Mouse (Mus musculus): Measurements from ENCODE around the gene Trim80. TPM values are rescaled to one million over a fixed set of nuclear protein-coding genes. Genes with fewer than 3 reads are reported as not detected.

Trim80 gene
- polyA plus RNA-seq, 1 experiment = not detected

DNA sequence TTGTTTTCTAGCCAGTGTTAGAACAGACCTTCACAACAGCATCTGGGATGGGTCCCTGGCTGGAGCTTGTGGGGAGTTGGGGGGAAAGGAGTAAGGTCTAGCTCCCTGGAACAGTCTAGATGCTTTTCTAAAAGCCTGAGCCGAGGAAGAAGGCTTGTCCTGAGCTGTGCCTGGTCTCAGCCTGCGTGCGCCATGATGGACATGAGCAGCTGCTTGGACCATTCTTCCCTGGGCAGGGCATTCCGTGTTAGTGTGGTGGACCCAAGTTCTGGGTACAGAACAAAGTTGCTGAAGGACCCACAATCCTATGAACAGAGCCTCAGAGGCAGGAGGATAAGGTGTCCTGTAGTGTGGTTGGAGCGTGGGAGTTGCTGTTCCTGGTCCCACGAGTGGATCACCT is 9.8 kb upstream of the Trim80 start:
- Histone ChIP-seq H3K36me3 (ENCODE audit: control insufficient read depth, insufficient read depth) (peaks cover 44% of the 10 kb centered on the region), H3K79me2 (ENCODE audit: control insufficient read depth, insufficient read depth) (no peaks in the 10 kb centered on the region), H3K27me3 (ENCODE audit: control insufficient read depth, insufficient read depth, insufficient read length) (no peaks in the 10 kb centered on the region), H3K4me3 (ENCODE audit: insufficient read depth, poor library complexity, severe bottlenecking) (no peak overlapping the region), H3K79me3 (ENCODE audit: low read depth) (no peaks in the 10 kb centered on the region), H3ac (ENCODE audit: control insufficient read depth, insufficient read length, low read depth) (no peak overlapping the region)
- TF ChIP-seq MAX (IDR thresholded peaks at IDR 0.05) (no peak), USF1 (IDR thresholded peaks at IDR 0.05; ENCODE audit: low read depth) (no peak), FOSL1 (IDR thresholded peaks at IDR 0.05; ENCODE audit: insufficient read depth, low read length, poor library complexity, severe bottlenecking) (no peak), MYOD1 (IDR thresholded peaks at IDR 0.05; ENCODE audit: control insufficient read depth, insufficient read length, low read depth) (peak; percentile 51)

GRCm38 (mm10) chr11:115432814-115433213 is 7.5 kb upstream of the Trim80 start:
- H3K79me2 ChIP-seq (ENCODE audit: control insufficient read depth, insufficient read depth) = no peaks in the 10 kb centered on the region

DNA sequence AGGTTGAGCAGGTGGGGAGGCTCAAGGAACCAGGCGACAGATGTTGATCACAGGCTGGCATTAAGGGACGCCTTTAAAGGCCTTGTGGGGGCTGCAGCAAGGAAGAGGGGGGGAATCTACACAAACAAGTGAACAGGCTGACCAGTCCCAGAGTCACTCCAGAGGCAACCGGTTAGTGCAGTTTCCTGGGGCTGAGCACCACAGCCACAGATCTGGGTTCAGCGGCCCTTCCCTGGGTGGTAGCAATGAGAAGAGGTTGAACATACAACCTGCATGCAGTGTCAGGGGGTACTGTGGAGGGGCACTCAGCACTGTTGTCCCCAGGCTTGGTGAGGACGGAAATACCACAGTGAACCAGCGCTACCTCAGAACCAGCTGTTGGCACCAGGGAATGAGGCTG is 7.0 kb upstream of the Trim80 start:
- TF ChIP-seq CTCF (IDR thresholded peaks at IDR 0.05; ENCODE audit: control insufficient read depth, insufficient read depth, insufficient read length) = no peak
- no peak for TF ChIP-seq MAX (IDR thresholded peaks at IDR 0.05)
- no peak for TF ChIP-seq FOSL1 (IDR thresholded peaks at IDR 0.05; ENCODE audit: insufficient read depth, low read length, poor library complexity, severe bottlenecking)
- TF ChIP-seq CEBPB (IDR thresholded peaks at IDR 0.05; ENCODE audit: low read depth) = no peak
- TF ChIP-seq MYOD1 (IDR thresholded peaks at IDR 0.05; ENCODE audit: control insufficient read depth, insufficient read length, low read depth) = no peak
- no peak for TF ChIP-seq USF1 (IDR thresholded peaks at IDR 0.05; ENCODE audit: low read depth)
- no peak for TF ChIP-seq MYOG (IDR thresholded peaks at IDR 0.05; ENCODE audit: control insufficient read depth, extremely low read depth, insufficient read length)
- Histone ChIP-seq H3ac (ENCODE audit: control insufficient read depth, insufficient read length, low read depth) (no peak overlapping the region), H3K79me2 (ENCODE audit: control insufficient read depth, insufficient read depth) (no peaks in the 10 kb centered on the region), H3K4me3 (ENCODE audit: insufficient read depth, poor library complexity, severe bottlenecking) (no peak overlapping the region), H3K36me3 (ENCODE audit: control insufficient read depth, insufficient read depth) (peaks cover 25% of the 10 kb centered on the region), H3K27me3 (ENCODE audit: control insufficient read depth, insufficient read depth, insufficient read length) (no peaks in the 10 kb centered on the region), H3K79me3 (ENCODE audit: low read depth) (no peaks in the 10 kb centered on the region)

More at GRCm38 (mm10) chr11:115432814-115433213, 7.5 kb upstream of the Trim80 start:
- Histone ChIP-seq H3K79me3 (ENCODE audit: low read depth) (no peaks in the 10 kb centered on the region), H3K36me3 (ENCODE audit: control insufficient read depth, insufficient read depth) (peaks cover 29% of the 10 kb centered on the region), H3ac (ENCODE audit: control insufficient read depth, insufficient read length, low read depth) (no peak overlapping the region), H3K4me3 (ENCODE audit: insufficient read depth, poor library complexity, severe bottlenecking) (no peak overlapping the region), H3K27me3 (ENCODE audit: control insufficient read depth, insufficient read depth, insufficient read length) (no peaks in the 10 kb centered on the region)
- TF ChIP-seq MYOD1 (IDR thresholded peaks at IDR 0.05; ENCODE audit: control insufficient read depth, insufficient read length, low read depth) (no peak), FOSL1 (IDR thresholded peaks at IDR 0.05; ENCODE audit: insufficient read depth, low read length, poor library complexity, severe bottlenecking) (no peak), MAX (IDR thresholded peaks at IDR 0.05) (no peak)

DNA sequence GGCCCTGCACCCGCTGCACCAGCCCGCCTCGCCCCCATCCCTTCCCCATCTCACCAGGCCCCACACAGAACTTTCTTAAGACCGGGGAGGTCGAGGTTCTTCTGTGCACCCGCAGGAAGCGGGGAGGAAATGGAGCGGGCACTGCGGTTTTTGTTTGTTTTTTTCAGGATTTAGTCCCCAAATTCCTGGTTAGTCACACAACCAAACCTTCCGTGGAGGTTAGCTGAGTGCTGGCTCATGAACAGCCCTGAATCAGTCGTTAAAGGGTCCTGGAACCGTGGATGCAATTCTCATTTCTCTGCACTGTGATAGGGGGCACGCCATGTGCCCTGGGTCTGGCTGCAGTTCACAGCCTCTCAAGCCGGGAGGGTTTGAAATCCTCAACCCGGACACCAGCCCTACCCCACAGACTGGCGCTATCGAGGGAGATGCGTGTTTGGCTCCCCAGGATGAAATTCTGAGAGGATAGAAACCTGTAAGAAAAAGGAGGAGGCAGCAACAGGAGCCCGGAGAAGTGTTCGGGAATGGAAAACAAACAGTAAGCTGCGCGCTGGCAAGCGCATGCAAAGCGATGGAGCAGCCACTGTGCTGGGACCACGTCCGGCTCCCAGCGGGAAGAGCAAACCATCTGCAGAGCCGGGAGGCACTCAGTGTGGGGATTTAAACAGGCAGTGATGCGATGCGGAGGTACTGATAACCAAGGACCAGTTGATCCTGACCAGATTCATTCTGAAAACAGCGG is 4.6 kb upstream of the Trim80 start:
- H3K27me3 ChIP-seq (ENCODE audit: control insufficient read depth, insufficient read depth, insufficient read length) = no peaks in the 10 kb centered on the region
- H3K79me2 ChIP-seq (ENCODE audit: control insufficient read depth, insufficient read depth) = no peaks in the 10 kb centered on the region
- no peaks in the 10 kb centered on the region for H3K79me3 ChIP-seq (ENCODE audit: low read depth)
- TF ChIP-seq MYOG (IDR thresholded peaks at IDR 0.05; ENCODE audit: control insufficient read depth, extremely low read depth, insufficient read length) (no peak), MAX (IDR thresholded peaks at IDR 0.05) (no peak)
- no peak overlapping the region for H3K4me3 ChIP-seq (ENCODE audit: insufficient read depth, poor library complexity, severe bottlenecking)
- peaks cover 5% of the 10 kb centered on the region for H3K36me3 ChIP-seq (ENCODE audit: control insufficient read depth, insufficient read depth)
- H3ac ChIP-seq (ENCODE audit: control insufficient read depth, insufficient read length, low read depth) = no peak overlapping the region

- Histone ChIP-seq H3K36me3 (ENCODE audit: control insufficient read depth, insufficient read depth) (no peaks in the 10 kb centered on the region), H3K79me3 (ENCODE audit: low read depth) (no peaks in the 10 kb centered on the region), H3ac (ENCODE audit: control insufficient read depth, insufficient read length, low read depth) (no peak overlapping the region), H3K79me2 (ENCODE audit: control insufficient read depth, insufficient read depth) (no peaks in the 10 kb centered on the region), H3K4me3 (ENCODE audit: insufficient read depth, poor library complexity, severe bottlenecking) (no peak overlapping the region), H3K27me3 (ENCODE audit: control insufficient read depth, insufficient read depth, insufficient read length) (no peaks in the 10 kb centered on the region)
- TF ChIP-seq USF1 (IDR thresholded peaks at IDR 0.05; ENCODE audit: low read depth) (peak; percentile 36), CEBPB (IDR thresholded peaks at IDR 0.05; ENCODE audit: low read depth) (no peak)
These were observed 2.7 kb upstream of the Trim80 start for GRCm38 (mm10) chr11:115437571-115438122.

DNA sequence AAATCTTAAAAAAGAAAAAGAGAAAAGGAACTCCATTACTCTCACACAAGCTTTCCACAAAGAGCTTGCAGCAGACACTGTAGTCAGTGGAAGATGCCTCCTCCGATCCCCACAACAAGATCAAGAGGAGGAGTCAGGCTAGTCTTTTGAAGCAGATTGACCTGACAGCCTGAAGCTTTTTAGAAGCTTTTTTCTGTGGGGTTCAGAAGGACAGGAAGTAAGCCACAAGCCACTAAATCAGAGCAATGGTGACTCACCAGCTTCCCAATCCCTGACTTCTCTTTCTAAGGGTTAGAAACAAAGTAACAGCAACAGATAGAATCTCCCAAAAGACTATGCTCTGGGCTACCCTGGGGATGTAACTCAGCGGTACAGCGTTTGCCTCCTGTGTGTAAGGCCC is 1.0 kb upstream of the Trim80 start:
- Histone ChIP-seq H3K36me3 (ENCODE audit: control insufficient read depth, insufficient read depth) (no peaks in the 10 kb centered on the region), H3ac (ENCODE audit: control insufficient read depth, insufficient read length, low read depth) (no peak overlapping the region), H3K27me3 (ENCODE audit: control insufficient read depth, insufficient read depth, insufficient read length) (no peaks in the 10 kb centered on the region), H3K79me2 (ENCODE audit: control insufficient read depth, insufficient read depth) (no peaks in the 10 kb centered on the region), H3K4me3 (ENCODE audit: insufficient read depth, poor library complexity, severe bottlenecking) (no peak overlapping the region), H3K79me3 (ENCODE audit: low read depth) (no peaks in the 10 kb centered on the region)
- TF ChIP-seq FOSL1 (IDR thresholded peaks at IDR 0.05; ENCODE audit: insufficient read depth, low read length, poor library complexity, severe bottlenecking) = peak; percentile 21
- no peak for TF ChIP-seq MYOD1 (IDR thresholded peaks at IDR 0.05; ENCODE audit: control insufficient read depth, insufficient read length, low read depth)
- TF ChIP-seq CTCF (IDR thresholded peaks at IDR 0.05; ENCODE audit: control insufficient read depth, insufficient read depth, insufficient read length) = no peak

Data from C2C12 (cell line).